Mouse (Mus musculus) forebrain, embryonic 12.5 days (tissue): ENCODE results near the gene Dzank1. TPM values are rescaled to one million over a fixed set of nuclear protein-coding genes. Genes with fewer than 3 reads are reported as not detected.

Experiments used
- ATAC-seq: fragments of 200-750 bp; cut with Nextera tagmentation; 2 replicates; pipeline ENCODE4 v1.8.0; 2017; ENCODE audit warnings: moderate TSS enrichment; ENCODE audit not compliant: low FRiP score
- H3K27ac ChIP-seq: fragments of 300-500 bp; sonication (generic); 2 replicates; pipeline ENCODE4 v1.5.1; 2016; ENCODE audit warnings: mild to moderate bottlenecking
- H3K27me3 ChIP-seq: fragments of 300-500 bp; sonication (generic); 2 replicates; pipeline ENCODE4 v1.6.1; 2016; ENCODE audit warnings: mild to moderate bottlenecking
- H3K36me3 ChIP-seq: fragments of 300-500 bp; sonication (generic); replicated peaks from 2 replicates; pipeline ENCODE4 v1.6.1; 2016; ENCODE audit warnings: mild to moderate bottlenecking
- H3K4me1 ChIP-seq: fragments of 300-500 bp; sonication (generic); 2 replicates; pipeline ENCODE4 v1.6.1; 2016
- H3K4me2 ChIP-seq: fragments of 300-500 bp; sonication (generic); 2 replicates; pipeline ENCODE4 v1.6.1; 2016; ENCODE audit warnings: mild to moderate bottlenecking, moderate library complexity
- H3K4me3 ChIP-seq: fragments of 300-500 bp; sonication (generic); replicated peaks from 2 replicates; pipeline ENCODE4 v1.5.1; 2016; ENCODE audit warnings: mild to moderate bottlenecking
- H3K9ac ChIP-seq: fragments of 300-500 bp; sonication (generic); 2 replicates; pipeline ENCODE4 v1.6.1; 2016; ENCODE audit warnings: mild to moderate bottlenecking
- H3K9me3 ChIP-seq: fragments of 300-500 bp; sonication (generic); 2 replicates; pipeline ENCODE4 v1.6.1; 2016
- WGBS: fragments of 180-500 bp; shearing (Covaris S2); methylation state at CpG from one replicate; pipeline ENCODE4 v1.1.7; 2016; 5-methylcytosine and 5-hydroxymethylcytosine counted together
- polyA plus RNA-seq: library from polyadenylated mRNA; unstranded; fragments of >200 nt; fragmentation: Nextera tagmentation; extraction: Ambion mirVana; gene quantifications from 2 replicates; pipeline ENCODE4 v1.2.1, GENCODE M21; 2016

Dzank1 gene
- polyA plus RNA-seq, 1 experiment from 2014 or later: 4.9 TPM

DNA sequence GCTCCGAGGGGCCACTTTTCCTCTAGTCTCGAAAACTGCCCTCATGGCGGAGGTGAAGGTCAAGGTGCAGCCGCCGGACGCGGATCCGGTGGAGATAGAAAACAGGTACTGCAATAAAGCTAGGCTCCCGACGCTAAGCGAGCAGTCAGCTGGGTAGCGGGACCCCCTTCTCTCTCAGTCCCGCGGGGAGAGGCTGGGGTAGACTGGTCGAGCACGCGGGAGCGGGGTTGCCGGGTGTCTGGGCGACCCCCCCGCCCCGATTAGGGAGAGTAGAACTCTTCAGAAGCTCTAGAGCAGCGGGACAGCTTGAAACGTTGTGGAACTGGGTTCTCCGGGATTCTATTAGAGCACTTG is 584 bp upstream of the Dzank1 start:
- Histone ChIP-seq H3K27me3 (0 out of 2 replicates have a peak, but pooled peaks cover 4% of the 10 kb centered on the region), H3K9ac (peak overlapping the region; percentile 90), H3K4me1 (peaks cover 15% of the 10 kb centered on the region), H3K4me2 (peak overlapping the region; percentile 82), H3K27ac (peak overlapping the region; percentile 94), H3K4me3 (peak overlapping the region; percentile 94), H3K36me3 (peaks cover 11% of the 10 kb centered on the region), H3K9me3 (no peaks in the 10 kb centered on the region)
- under 1% methylated on average over 25 of the region's 25 CpGs for WGBS
- peak; percentile 59 for ATAC-seq

DNA sequence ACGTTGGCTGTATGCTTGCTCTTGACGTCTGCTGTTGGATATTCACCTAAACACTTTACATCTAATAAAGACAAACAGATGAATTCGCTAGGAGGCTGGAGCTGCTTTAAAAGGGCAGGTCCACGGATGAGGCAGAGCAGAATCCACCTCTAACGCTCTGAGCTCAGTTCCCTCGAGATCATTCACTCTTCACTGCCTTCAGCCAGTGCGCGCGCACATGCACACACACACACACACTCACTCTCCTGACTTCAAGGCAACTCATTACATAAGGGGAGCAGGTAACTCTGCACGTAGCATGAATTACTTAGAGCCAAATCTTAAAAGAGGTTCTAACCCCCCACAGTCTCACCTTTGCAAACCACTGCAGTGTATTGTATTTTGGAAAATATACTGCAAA is 1.4 kb downstream of the Dzank1 start:
- WGBS: 59% methylated on average over 10 of the region's 10 CpGs
- H3K4me2 ChIP-seq: no peak overlapping the region
- ATAC-seq: no peak
- H3K27ac ChIP-seq: no peak overlapping the region
- peaks cover 3% of the 10 kb centered on the region; the same call in 1 of the 2 replicates for H3K36me3 ChIP-seq
- H3K9me3 ChIP-seq: no peaks in the 10 kb centered on the region
- H3K4me1 ChIP-seq: peaks cover 15% of the 10 kb centered on the region
- no peak overlapping the region for H3K4me3 ChIP-seq
- H3K9ac ChIP-seq: no peak overlapping the region
- 0 out of 2 replicates have a peak, but pooled peaks cover 4% of the 10 kb centered on the region for H3K27me3 ChIP-seq

DNA sequence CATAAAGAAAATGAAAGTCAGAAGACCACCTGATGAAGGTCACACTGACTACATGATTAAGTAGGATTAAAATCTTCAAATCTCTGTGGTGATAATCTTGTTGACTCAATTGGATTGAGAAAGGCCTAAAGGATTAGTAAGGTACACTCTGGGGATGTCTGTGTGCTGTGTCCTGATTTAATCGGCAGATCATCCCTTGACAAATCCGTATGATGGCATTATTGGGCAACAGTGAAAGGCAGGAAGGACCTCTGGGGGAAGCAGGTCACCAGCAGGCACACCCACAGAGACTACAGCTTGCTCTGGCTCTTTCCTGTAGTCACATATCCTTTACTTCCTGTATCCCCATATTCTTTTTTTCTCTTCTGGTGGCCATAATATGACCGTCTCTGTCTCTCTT is 7.4 kb downstream of the Dzank1 start:
- no peak for ATAC-seq
- Histone ChIP-seq H3K4me3 (no peak overlapping the region), H3K36me3 (no peaks in the 10 kb centered on the region), H3K9ac (no peak overlapping the region), H3K4me2 (no peak overlapping the region), H3K27me3 (no peaks in the 10 kb centered on the region), H3K9me3 (no peaks in the 10 kb centered on the region), H3K27ac (no peak overlapping the region), H3K4me1 (no peaks in the 10 kb centered on the region)
- WGBS: 63% methylated on average over 3 of the region's 3 CpGs

DNA sequence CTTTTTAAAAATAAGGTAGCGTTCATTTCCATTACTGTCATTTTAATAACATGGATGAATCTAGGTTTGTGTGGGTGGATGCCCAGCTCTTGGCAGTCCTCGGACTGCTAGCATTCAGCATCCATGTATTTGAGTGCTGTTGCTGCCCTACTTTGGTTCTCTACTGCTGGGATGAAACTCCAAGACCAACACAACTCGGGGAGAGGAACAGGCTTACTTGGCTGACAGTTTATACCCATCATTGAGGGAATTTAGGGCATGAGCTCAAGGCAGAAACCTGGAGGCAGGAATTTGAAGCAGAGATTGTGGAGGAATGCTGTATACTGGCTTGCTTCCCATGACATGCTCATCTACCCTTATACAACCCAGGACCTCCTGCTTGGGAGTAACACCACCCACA is 12.6 kb downstream of the Dzank1 start:
- Histone ChIP-seq H3K4me1 (no peaks in the 10 kb centered on the region), H3K27me3 (no peaks in the 10 kb centered on the region), H3K4me3 (no peak overlapping the region), H3K4me2 (no peak overlapping the region), H3K36me3 (no peaks in the 10 kb centered on the region), H3K9ac (no peak overlapping the region), H3K27ac (no peak overlapping the region), H3K9me3 (no peaks in the 10 kb centered on the region)
- ATAC-seq: no peak
- 83% methylated on average over 3 of the region's 3 CpGs for WGBS

DNA sequence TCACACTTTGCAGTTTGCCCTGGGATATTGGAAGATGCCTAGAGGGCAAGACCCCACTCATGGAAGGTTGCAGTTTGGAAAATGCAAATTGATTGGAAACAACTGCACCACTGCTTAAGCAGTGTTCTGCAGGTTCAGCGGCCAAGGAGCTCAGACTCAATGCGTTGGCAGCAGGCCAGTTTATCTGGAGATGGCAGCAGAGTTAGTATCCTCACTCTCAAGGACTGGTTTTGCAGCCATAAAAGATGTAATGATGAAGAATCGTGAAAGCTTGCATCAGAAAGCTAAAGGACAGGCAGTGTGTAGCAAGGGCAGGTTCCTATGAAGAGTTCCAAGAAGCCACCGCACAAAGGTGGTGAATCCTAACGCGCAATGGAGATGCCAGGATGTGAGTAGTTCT is 25.1 kb downstream of the Dzank1 start:
- no peaks in the 10 kb centered on the region for H3K36me3 ChIP-seq
- H3K9me3 ChIP-seq: no peaks in the 10 kb centered on the region
- H3K4me3 ChIP-seq: no peak overlapping the region
- H3K27me3 ChIP-seq: no peaks in the 10 kb centered on the region
- no peak overlapping the region for H3K27ac ChIP-seq
- no peak for ATAC-seq
- H3K4me1 ChIP-seq: no peaks in the 10 kb centered on the region
- no peak overlapping the region for H3K4me2 ChIP-seq
- no peak overlapping the region for H3K9ac ChIP-seq
- 91% methylated on average over 6 of the region's 6 CpGs for WGBS

DNA sequence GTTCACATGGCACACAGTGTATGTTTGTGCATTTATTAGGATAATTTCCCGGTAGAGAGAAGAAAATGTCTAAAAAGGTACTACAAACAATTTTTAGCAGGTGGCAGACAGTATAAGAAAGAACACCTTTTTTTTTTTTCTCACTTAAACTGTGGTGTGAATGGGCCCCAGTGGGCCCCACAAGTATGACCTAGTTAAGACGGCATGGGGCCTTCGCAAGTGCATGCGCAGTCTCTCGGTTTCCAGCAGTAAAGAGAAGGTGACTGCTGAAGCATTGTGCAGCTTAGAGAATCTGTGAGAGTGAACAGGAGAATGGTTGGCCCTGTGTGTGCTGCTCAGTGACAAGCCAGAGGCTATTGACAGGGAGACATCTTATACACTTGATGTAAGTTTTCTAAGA is 37.9 kb downstream of the Dzank1 start:
- Histone ChIP-seq H3K4me2 (no peak overlapping the region), H3K27me3 (no peaks in the 10 kb centered on the region), H3K4me1 (no peaks in the 10 kb centered on the region), H3K4me3 (no peak overlapping the region), H3K9me3 (no peaks in the 10 kb centered on the region; the same call in 1 of the 2 replicates), H3K27ac (no peak overlapping the region), H3K36me3 (no peaks in the 10 kb centered on the region), H3K9ac (no peak overlapping the region)
- no peak for ATAC-seq
- WGBS: 92% methylated on average over 5 of the region's 5 CpGs

DNA sequence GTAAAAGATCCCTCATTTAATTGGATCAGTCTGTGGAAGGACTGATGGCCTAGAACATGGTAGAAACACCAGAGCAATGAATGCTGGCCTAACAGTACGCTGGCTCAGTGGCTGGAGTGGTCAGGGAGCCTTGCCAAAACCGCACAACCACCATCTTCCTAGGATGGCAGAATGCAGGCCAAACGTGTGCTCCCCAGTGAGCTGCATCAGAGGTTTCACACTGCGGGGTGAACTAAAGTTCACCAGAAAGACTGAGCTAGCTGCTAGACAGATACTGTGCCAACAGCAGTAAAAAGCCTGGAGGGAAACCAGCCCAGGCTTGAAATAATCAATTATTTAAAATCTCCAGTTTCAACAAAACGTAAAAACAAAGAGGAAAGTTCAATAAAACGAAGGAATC is 39.7 kb downstream of the Dzank1 start:
- Histone ChIP-seq H3K27ac (no peak overlapping the region), H3K4me1 (no peaks in the 10 kb centered on the region), H3K27me3 (no peaks in the 10 kb centered on the region), H3K9me3 (no peaks in the 10 kb centered on the region; the same call in 1 of the 2 replicates), H3K9ac (no peak overlapping the region), H3K4me3 (no peak overlapping the region), H3K4me2 (no peak overlapping the region), H3K36me3 (no peaks in the 10 kb centered on the region)
- WGBS: 80% methylated on average over 6 of the region's 6 CpGs
- ATAC-seq: no peak

DNA sequence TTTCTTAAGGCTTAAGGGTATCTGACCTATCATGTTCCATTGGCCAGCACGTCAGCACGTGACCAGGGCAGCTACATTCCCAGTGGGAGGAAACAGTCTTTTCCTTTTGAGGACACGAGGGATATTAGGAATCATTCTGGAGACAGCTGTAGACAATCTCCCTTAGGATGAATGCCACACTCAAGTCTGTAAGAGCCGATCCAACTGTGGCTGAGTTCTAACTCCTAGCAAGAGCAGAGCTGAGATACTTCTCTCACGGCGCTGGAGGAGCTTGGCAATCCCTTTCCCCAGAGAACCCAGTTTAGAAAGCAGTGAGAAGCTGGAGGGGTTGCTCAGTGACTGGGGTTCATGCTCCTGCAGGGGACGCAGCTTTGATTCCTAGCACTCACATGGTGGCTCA is 41.8 kb downstream of the Dzank1 start:
- no peaks in the 10 kb centered on the region for H3K27me3 ChIP-seq
- H3K36me3 ChIP-seq: no peaks in the 10 kb centered on the region
- no peak overlapping the region for H3K4me2 ChIP-seq
- 85% methylated on average over 7 of the region's 7 CpGs for WGBS
- H3K4me1 ChIP-seq: no peaks in the 10 kb centered on the region
- H3K9me3 ChIP-seq: no peaks in the 10 kb centered on the region
- no peak overlapping the region for H3K9ac ChIP-seq
- no peak overlapping the region for H3K4me3 ChIP-seq
- no peak overlapping the region for H3K27ac ChIP-seq
- ATAC-seq: no peak

DNA sequence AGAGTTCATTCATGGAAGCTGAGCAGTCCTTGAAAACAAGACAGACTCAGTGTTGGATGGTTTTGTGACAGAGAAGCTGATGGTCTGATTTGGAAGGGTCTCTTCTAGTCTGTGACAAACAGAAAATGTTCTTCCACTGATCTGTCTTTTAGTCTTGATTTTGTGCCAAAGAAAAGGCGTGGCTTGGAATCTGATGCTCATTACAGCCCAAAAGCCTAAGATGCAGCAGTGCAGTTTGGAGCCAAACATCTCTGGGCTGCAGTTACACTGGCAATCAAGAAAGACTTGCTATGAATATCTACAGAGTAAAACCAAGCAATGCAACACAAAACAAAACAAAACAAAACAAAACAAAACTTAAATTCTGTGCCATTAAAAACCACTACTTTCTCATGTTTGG is 43.1 kb downstream of the Dzank1 start:
- Histone ChIP-seq H3K36me3 (no peaks in the 10 kb centered on the region), H3K9me3 (no peaks in the 10 kb centered on the region), H3K4me1 (no peaks in the 10 kb centered on the region), H3K4me3 (no peak overlapping the region), H3K27ac (no peak overlapping the region), H3K4me2 (no peak overlapping the region), H3K9ac (no peak overlapping the region), H3K27me3 (no peaks in the 10 kb centered on the region)
- no peak for ATAC-seq
- 71% methylated on average over 1 of the region's 1 CpGs for WGBS

DNA sequence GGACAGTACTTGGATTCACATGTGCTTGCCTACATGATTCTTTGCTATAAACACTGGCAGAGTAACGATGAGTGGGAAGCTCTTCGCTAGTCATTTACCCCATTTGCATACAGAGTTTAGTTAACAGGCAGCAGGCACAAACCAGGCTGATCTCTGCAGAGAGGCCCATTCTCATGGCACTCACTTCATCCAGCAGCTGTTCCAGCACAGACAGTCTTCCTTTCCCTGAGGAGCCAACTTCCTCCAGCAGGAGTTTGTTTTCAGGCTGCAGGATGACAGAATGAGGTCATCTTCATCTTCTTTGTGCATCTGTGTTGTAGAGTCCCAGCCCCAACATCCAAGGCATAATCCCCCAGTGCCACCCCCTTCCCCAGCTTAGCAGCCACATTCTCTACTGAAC is 47.8 kb downstream of the Dzank1 start:
- H3K27ac ChIP-seq: no peak overlapping the region
- no peaks in the 10 kb centered on the region for H3K36me3 ChIP-seq
- no peak overlapping the region for H3K4me2 ChIP-seq
- H3K9ac ChIP-seq: no peak overlapping the region
- no peaks in the 10 kb centered on the region for H3K9me3 ChIP-seq
- ATAC-seq: no peak
- H3K4me3 ChIP-seq: no peak overlapping the region
- H3K4me1 ChIP-seq: no peaks in the 10 kb centered on the region
- 89% methylated on average over 2 of the region's 2 CpGs for WGBS
- no peaks in the 10 kb centered on the region for H3K27me3 ChIP-seq

DNA sequence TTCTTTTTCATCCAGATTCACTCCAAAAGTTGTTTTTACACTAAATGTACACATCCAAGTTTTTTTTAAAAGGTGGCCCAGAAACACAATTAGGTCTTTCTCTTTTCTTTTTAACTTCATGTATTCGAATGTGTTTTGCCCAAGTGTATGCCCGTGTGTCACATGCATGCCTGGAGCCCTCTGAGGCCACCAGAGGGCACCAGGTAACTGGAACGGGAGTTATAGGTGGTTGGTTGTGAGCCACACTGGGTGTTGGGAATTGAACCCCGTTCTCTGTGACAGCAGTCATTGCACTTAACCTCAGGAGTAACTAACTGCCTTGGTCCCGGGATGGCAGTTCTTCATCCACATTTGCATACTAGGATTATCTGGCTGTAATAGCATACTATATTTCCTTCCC is 60.0 kb downstream of the Dzank1 start:
- Histone ChIP-seq H3K4me1 (no peaks in the 10 kb centered on the region), H3K9ac (no peak overlapping the region), H3K27ac (no peak overlapping the region), H3K4me3 (no peak overlapping the region), H3K36me3 (no peaks in the 10 kb centered on the region), H3K9me3 (no peaks in the 10 kb centered on the region), H3K4me2 (no peak overlapping the region), H3K27me3 (no peaks in the 10 kb centered on the region)
- ATAC-seq: no peak
- WGBS: 72% methylated on average over 5 of the region's 5 CpGs

DNA sequence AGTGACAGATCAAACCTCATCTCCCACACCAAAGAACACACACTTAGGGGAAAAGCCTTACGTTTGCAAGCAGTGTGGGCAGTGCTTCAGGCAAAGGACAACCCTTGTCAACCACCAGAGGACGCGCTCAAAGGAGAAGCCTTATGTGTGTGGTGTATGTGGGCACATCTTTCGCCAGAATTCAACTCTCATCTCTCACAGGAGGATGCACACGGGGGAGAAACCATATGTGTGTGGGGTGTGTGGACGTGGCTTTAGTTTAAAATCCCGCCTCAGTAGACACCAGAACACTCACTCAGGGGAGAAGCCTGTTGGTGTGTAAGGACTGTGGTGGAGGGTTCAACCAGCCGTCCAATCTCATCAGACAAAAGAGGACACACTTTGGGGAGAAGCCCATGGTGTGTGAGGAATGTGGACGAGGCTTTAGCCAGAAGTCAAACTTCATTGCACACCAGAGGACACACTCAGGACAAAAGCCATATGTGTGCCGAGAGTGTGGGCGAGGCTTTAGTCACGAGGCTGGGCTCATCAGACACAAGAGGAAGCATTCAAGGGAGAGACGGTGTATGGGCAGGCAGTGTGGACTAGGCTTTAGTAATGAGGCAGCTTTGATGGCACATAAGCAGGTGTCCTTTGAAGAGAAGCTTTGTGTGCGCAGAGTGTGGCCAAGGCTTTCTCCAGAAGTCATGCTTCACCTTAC is 61.2 kb downstream of the Dzank1 start:
- Histone ChIP-seq H3K4me3 (no peak overlapping the region), H3K27ac (no peak overlapping the region), H3K4me1 (no peaks in the 10 kb centered on the region), H3K9ac (no peak overlapping the region), H3K27me3 (0 out of 2 replicates have a peak, but pooled peaks cover 3% of the 10 kb centered on the region), H3K36me3 (no peaks in the 10 kb centered on the region), H3K4me2 (no peak overlapping the region), H3K9me3 (no peaks in the 10 kb centered on the region)
- WGBS: 85% methylated on average over 14 of the region's 14 CpGs
- ATAC-seq: no peak
